In the genomic region with DNA sequence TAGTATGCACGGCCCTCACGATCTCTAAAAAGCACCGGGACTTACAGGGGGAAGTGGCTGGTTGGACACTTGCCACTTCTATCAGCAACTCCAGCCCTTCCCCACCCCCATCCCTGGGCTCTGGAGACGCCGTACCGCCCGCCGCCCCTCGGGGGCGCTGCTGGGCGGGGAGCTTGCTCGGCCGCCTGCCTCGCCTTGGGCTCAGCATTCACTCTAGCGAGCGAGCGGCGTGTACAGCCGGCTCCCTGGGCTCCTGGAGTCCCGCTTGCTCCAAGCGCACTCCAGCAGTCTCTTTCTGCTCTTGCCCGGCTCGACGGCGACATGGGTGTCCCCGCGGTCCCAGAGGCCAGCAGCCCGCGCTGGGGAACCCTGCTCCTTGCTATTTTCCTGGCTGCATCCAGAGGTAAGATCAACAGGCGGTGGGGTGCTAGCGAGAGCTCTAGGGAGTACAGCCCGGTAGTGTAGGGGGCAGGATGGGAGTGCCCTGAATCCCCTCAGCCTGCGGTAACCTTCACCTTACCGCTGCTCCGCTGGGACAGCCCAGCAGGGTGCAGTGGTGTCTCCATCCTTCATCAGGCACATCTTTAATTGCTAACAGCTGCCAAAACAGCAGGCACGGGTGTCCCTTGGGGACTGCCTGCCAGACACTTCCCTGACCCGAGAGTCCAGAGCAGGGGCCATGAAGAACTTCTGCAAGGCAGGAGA, we compare ENCODE assay signal across 8 mouse cellular contexts. TPM values are rescaled to one million over a fixed set of nuclear protein-coding genes. Genes with fewer than 3 reads are reported as not detected.
DNase-seq lines count a peak whose midpoint lies in the region; ATAC-seq and TF ChIP-seq lines count a peak whose summit lies in the region.

Gene Vsir (plus strand): TSS at position 151 of the 705 bp plus-strand sequence.

- no peaks in the 10 kb centered on the region for H3K36me3 ChIP-seq in forebrain, embryonic 13.5 days (ENCODE audit: poor library complexity, severe bottlenecking)
- H3K36me3 ChIP-seq in liver, embryonic 14.5 days (replicated peaks; ENCODE audit: control insufficient read depth, insufficient read depth, low read depth), result no peaks in the 10 kb centered on the region
- H3K36me3 ChIP-seq in stomach, embryonic 15.5 days, result no peaks in the 10 kb centered on the region

- peak; percentile 42; the same call in 1 of the 2 replicates for ATAC-seq in forebrain, embryonic 13.5 days
- ATAC-seq in liver, embryonic 14.5 days (ENCODE audit: insufficient read depth), result peak; percentile 69
- ATAC-seq in stomach, embryonic 15.5 days (ENCODE audit: insufficient read depth, low FRiP score, low read depth), result peak; percentile 41; the same call in 1 of the 2 replicates

- WGBS in forebrain, embryonic 13.5 days, result under 1% methylated on average over 35 of the region's 37 CpGs
- under 1% methylated on average over 36 of the region's 37 CpGs for WGBS in liver, embryonic 14.5 days (ENCODE audit: insufficient replicate concordance)
- WGBS in stomach, embryonic 15.5 days, result 2% methylated on average over 37 of the region's 37 CpGs

- TF ChIP-seq POLR2A in brain, embryonic 14.5 days (IDR thresholded peaks at IDR 0.05; ENCODE audit: borderline replicate concordance, extremely low read depth, insufficient read depth, insufficient read length, poor library complexity, severe bottlenecking), result no peak

- H3K9ac ChIP-seq in forebrain, embryonic 13.5 days, result peak within 1 kb of the TSS; percentile 37; the same call in 1 of the 2 replicates
- peak within 1 kb of the TSS; percentile 87 for H3K9ac ChIP-seq in liver, embryonic 14.5 days (replicated peaks)
- H3K9ac ChIP-seq in stomach, embryonic 15.5 days, result peak within 1 kb of the TSS; percentile 37; the same call in 1 of the 2 replicates

- peak within 1 kb of the TSS; percentile 53 for H3K4me2 ChIP-seq in forebrain, embryonic 13.5 days
- peak within 1 kb of the TSS; percentile 80 for H3K4me2 ChIP-seq in liver, embryonic 14.5 days (ENCODE audit: low read depth)
- peak within 1 kb of the TSS; percentile 80 for H3K4me2 ChIP-seq in stomach, embryonic 15.5 days

- peak within 1 kb of the TSS; percentile 26 for H3K4me3 ChIP-seq in forebrain, embryonic 13.5 days
- peak within 1 kb of the TSS; percentile 71 to 77 for H3K4me3 ChIP-seq in liver, embryonic 14.5 days (ENCODE audit: insufficient read depth in 1 of 2, low read depth in 2 of 2, low read length in 2 of 2)
- peak within 1 kb of the TSS; percentile 48 for H3K4me3 ChIP-seq in stomach, embryonic 15.5 days (replicated peaks)

- peak; percentile 77 to 85 for DNase-seq in CD8-positive naive resting alpha-beta T cell, adult 2 months (ENCODE audit: low read depth in 2 of 2, low spot score in 2 of 2)
- DNase-seq in brain, embryonic 14.5 days (ENCODE audit: low read depth), result peak; percentile 74
- DNase-seq in heart, postnatal 10 days, result peak; percentile 87 to 91
- DNase-seq in kidney, postnatal 4 days, result peak; percentile 82 to 88
- DNase-seq in liver, embryonic 14.5 days (ENCODE audit: low read depth in 3 of 3, low spot score in 3 of 3), result peak; percentile 56 to 71 (median 60)
- DNase-seq in natural killer cell, adult 2 months (ENCODE audit: low spot score in 2 of 2), result peak; percentile 85 to 89

- H3K27ac ChIP-seq in forebrain, embryonic 13.5 days, result no peak within 1 kb of the TSS
- peak within 1 kb of the TSS; percentile 71 for H3K27ac ChIP-seq in liver, embryonic 14.5 days
- H3K27ac ChIP-seq in stomach, embryonic 15.5 days, result peak within 1 kb of the TSS; percentile 74

- intact Hi-C loops in heart, postnatal 10 days (cut with DNase I), result loop anchor here (2.0 to 5.0 kb wide), 3 partner anchors 35 to 62 kb away; no protein-coding TSS in a partner anchor

- peaks cover 26% of the 10 kb centered on the region for H3K4me1 ChIP-seq in forebrain, embryonic 13.5 days
- H3K4me1 ChIP-seq in liver, embryonic 14.5 days (replicated peaks; ENCODE audit: control insufficient read depth in 2 of 2, insufficient read depth in 2 of 2, low read length in 1 of 2), result peaks cover 28 to 51% of the 10 kb centered on the region in 2 experiments
- peaks cover 48% of the 10 kb centered on the region for H3K4me1 ChIP-seq in stomach, embryonic 15.5 days

- no peaks in the 10 kb centered on the region for H3K9me3 ChIP-seq in forebrain, embryonic 13.5 days (replicated peaks)
- no peaks in the 10 kb centered on the region for H3K9me3 ChIP-seq in liver, embryonic 14.5 days (ENCODE audit: control insufficient read depth, low read length)
- no peaks in the 10 kb centered on the region for H3K9me3 ChIP-seq in stomach, embryonic 15.5 days

- peaks cover 23% of the 10 kb centered on the region for H3K27me3 ChIP-seq in forebrain, embryonic 13.5 days
- no peaks in the 10 kb centered on the region for H3K27me3 ChIP-seq in liver, embryonic 14.5 days (ENCODE audit: control insufficient read depth, insufficient read depth, low read length)
- H3K27me3 ChIP-seq in stomach, embryonic 15.5 days (replicated peaks), result no peaks in the 10 kb centered on the region

- no peak for TF ChIP-seq EP300 in liver, embryonic 14.5 days (IDR thresholded peaks at IDR 0.05; ENCODE audit: low read depth)

- peak; percentile 62 for TF ChIP-seq CTCF in brain, embryonic 14.5 days (IDR thresholded peaks at IDR 0.05; ENCODE audit: borderline replicate concordance, extremely low read depth, insufficient read depth, insufficient read length)
- TF ChIP-seq CTCF in liver, embryonic 14.5 days (IDR thresholded peaks at IDR 0.05; ENCODE audit: low read depth), result peak; percentile 83

RNA-seq across cellular contexts. Expression of gene Vsir, which starts in this region (rescaled TPM):
- polyA plus RNA-seq in brain, embryonic 14.5 days (2012; rRNA removed), result 5.1 and 6.9 TPM in 2 replicates
- polyA plus RNA-seq in forebrain, embryonic 13.5 days (2015; fragmentation: Nextera tagmentation; extraction: Ambion mirVana), result 1.2 and 1.3 TPM in 2 replicates
- total RNA-seq in heart, postnatal 10 days (2021), result 10 to 100 TPM; 20.4 to 27.3 TPM
- polyA plus RNA-seq in liver, embryonic 14.5 days (2012; rRNA removed), result 6.9 and 8.8 TPM in 2 replicates
- 6.2 and 6.6 TPM in 2 replicates for polyA plus RNA-seq in liver, embryonic 14.5 days (2014; fragmentation: Nextera tagmentation; extraction: Ambion mirVana)
- polyA plus RNA-seq in stomach, embryonic 15.5 days (2015; fragmentation: Nextera tagmentation; extraction: Ambion mirVana), result 7.0 and 7.8 TPM in 2 replicates

Comparison
In these comparisons a context has a peak if more than half of its experiments do, and no peak if none do; other contexts are left out.
1. H3K9ac ChIP-seq: peak in every context shown above with its lines; median percentile 87 in liver, embryonic 14.5 days; 37 in forebrain, embryonic 13.5 days; 37 in stomach, embryonic 15.5 days.